Mouse (Mus musculus) cerebellum, adult 9-10 months (tissue): Measurements from ENCODE around the gene Ybx2.

ENCODE experiments used
- DNase-seq: peaks from one replicate; pipeline ENCODE4 v3.0.0; 2022

Ybx2 gene

GRCm38 (mm10) chr11:69935137-69935879 lies at the start of gene Ybx2:
Gene Ybx2 (plus strand): TSS chr11:69935796.
- DNase-seq = peak; percentile 92

DNA sequence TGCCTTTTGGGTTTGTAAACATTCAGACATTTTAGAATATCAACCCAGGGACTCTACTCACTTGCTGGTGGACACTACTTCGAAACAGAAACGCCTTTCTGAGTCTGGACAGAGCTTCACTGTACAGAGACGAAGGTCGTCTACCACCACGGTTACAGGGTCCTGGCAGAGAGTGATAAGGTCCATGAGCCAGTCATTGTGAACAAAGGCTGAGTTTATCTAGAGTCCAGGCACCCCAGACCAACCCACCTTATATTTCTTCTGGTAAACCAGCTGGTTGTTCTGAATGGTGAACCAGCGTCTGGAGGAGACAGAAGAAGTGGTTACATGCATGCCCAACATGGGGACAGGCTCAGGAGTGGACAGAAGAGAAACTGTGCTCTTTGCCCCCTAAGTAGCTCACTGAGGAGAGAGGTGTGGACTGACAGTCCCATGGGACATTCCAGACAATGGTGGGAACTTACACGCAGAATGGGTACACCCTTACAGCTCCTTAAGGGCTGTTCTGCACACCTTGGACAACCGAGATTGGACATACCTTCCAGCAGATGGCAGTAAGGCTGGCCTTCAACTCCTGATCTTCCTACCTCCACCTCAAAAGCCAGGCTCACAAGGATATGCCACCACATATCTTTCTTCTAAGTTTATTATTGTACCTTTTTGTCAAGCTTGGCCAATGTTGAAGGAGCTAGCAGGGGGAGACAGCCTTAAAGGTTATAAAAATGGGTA lies 48.5 kb upstream of the Ybx2 start:
- DNase-seq = no peak

- no peak for DNase-seq
Observed at GRCm38 (mm10) chr11:69891482-69891881, 44.1 kb upstream of the Ybx2 start.

GRCm38 (mm10) chr11:69894671-69895070 lies 40.9 kb upstream of the Ybx2 start:
- DNase-seq = no peak

DNA sequence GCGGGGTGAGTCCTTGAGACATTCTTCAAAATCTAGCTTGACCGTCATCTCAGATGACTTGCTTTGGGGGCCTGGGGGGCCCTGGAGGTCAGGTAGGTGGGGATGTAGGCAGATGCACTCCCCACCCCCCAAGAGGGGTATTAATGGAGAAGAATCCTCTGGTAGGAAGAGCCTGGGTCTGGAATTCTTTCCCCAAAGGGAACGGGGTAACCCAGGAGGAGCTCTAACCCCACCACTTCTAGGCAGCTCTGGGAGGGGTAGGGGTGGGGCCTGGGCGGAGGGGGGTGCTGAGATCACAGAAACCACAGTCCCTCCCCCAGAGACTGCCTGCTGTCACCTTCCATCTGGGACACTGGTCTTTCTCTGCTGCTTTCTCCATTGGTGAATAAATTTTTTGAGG lies 40.3 kb upstream of the Ybx2 start, which contains the start of gene Acap1:
Gene Acap1 (minus strand): TSS at position 249 of the 400 bp plus-strand sequence.
- no peak for DNase-seq

DNA sequence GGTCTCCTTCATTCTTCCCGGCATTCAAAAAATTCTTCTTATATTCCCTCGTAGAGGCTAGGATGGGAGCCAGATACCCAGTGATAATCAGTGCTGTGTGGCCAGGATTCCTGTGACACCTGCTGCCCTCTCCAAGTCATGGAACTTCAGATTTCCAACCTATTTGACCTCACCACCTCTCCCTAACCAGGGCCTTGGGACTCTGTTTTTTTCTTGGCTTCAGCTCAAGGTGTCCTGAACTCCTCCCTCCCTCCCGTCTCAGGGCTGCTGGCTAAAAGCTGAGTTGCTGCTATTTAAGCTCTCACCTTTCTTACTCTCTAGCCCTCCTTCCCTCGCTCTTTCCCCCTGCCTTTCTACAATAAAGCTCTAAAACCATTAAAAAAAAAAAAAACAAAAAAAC lies 35.7 kb upstream of the Ybx2 start:
- DNase-seq = peak; percentile 50

GRCm38 (mm10) chr11:69900471-69901405 lies 34.9 kb upstream of the Ybx2 start, which contains the start of the genes 2810408A11Rik and Neurl4:
Gene 2810408A11Rik (minus strand): TSS chr11:69900987.
Gene Neurl4 (plus strand): TSS chr11:69901072.
- peak; percentile 93 for DNase-seq

- DNase-seq = peak; percentile 95
Observed at GRCm38 (mm10) chr11:69901406-69901846, 34.2 kb upstream of the Ybx2 start.

DNA sequence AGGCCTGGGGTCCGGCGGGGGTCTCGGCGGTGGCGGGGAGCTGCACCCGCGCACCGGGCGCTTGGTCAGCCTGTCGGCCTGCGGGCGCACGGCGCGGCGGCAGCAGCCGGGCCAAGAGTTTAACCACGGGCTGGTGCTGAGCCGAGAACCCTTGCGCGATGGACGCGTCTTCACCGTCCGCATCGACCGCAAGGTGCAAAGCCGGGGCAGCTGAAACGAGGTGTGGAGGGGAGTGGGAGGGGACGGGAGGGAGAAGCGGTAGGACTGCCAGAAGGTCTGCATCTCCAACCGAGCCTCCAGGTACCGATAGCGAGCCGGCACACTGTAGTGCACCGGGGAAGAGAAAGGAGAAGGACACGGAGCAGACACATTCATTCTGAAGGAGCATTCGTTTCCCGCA lies 33.6 kb upstream of the Ybx2 start:
- no peak for DNase-seq

- DNase-seq = no peak
Observed at GRCm38 (mm10) chr11:69902972-69903371, 32.6 kb upstream of the Ybx2 start.

- DNase-seq = no peak
Observed at GRCm38 (mm10) chr11:69904311-69904710, 31.3 kb upstream of the Ybx2 start.

- no peak for DNase-seq
Observed at GRCm38 (mm10) chr11:69908645-69909044, 27.0 kb upstream of the Ybx2 start.

GRCm38 (mm10) chr11:69909174-69909573 lies 26.4 kb upstream of the Ybx2 start:
- no peak for DNase-seq

GRCm38 (mm10) chr11:69910177-69910576 lies 25.4 kb upstream of the Ybx2 start:
- no peak for DNase-seq

DNA sequence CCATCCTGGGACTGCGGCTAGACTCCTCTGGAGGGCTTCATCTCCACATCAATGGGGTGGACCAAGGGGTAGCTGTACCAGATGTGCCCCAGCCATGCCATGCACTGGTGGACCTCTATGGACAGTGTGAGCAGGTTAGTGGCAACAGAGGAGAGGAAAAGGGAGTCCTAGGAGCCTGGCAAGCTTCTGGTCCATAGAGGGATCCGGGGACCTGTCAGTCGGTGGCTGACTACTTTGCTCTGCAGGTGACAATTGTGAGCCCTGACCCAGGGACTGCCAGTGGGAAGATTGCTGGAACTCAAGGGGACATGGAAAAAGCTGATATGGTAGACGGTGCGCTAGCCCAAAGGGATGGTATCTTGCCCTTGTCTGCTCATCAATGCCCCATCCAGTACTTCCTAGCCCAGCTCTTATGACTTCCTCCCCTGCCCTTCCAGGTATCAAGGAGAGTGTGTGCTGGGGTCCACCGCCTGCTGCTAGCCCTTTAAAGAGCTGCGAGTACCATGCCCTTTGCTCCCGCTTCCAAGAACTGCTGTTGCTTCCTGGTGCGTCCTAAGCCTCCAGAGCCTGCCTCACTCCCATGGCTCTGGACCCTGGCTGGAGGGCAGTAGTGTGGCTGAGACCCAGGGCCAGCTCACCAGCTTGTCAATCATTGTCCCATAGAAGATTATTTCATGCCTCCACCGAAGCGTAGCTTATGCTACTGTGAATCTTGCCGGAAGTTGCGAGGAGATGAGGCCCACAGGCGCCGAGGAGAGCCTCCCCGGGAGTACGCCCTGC lies 24.6 kb upstream of the Ybx2 start:
- no peak for DNase-seq

DNA sequence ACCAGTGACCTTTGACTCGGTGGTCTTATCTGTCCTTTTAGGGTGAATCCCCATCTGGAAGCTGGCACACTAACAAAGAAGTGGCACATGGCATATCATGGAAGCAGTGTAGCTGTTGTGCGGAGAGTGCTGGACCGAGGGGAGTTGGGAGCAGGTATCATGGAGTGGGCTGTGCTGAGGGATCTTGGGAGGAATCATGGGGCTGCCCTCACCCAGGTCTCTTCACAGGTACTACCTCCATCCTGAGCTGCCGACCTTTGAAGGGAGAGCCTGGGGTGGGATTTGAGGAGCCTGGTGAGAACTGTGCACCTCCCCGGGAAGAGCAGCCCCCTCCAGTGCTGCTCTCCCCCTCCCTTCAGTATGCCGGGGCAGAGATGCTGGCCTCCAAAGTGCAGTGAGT lies 23.9 kb upstream of the Ybx2 start:
- no peak for DNase-seq

DNA sequence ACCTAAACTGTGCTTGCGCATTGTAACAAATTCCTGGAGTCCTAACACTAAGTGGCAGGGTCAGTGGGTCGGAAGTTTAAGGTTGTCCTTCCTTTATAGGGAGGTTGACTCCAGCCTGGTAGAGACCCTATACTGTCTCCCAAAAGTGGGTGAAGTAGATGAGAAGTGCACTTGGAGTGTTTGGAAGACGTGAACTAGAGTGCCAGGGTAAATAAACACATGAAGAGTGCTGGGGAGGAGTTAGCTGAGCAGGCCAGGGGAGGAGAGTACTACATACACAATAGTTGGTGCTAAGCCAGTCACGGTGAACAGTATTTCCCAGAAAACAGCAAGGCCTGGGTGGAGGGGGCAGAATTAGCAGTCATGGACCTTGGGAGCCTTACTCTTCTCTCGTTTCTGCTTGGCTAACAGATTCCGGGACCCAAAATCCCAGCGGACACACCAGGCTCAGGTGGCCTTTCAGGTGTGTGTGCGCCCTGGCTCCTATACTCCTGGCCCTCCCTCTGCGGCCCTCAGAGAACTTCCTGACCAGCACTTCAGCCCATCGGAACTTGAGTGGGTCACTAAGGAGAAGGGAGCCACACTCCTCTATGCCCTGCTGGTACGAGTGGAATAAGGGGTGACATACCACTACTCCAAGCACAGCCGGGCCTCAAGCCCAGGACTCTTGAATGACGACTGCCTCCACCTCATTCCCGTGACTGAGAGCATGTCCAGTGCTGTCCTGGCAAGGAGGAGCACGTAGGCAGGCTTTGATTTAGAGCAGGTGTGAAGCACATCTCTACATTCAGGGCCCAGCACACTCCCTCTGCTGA lies 22.7 kb upstream of the Ybx2 start:
- DNase-seq = peak; percentile 50

DNA sequence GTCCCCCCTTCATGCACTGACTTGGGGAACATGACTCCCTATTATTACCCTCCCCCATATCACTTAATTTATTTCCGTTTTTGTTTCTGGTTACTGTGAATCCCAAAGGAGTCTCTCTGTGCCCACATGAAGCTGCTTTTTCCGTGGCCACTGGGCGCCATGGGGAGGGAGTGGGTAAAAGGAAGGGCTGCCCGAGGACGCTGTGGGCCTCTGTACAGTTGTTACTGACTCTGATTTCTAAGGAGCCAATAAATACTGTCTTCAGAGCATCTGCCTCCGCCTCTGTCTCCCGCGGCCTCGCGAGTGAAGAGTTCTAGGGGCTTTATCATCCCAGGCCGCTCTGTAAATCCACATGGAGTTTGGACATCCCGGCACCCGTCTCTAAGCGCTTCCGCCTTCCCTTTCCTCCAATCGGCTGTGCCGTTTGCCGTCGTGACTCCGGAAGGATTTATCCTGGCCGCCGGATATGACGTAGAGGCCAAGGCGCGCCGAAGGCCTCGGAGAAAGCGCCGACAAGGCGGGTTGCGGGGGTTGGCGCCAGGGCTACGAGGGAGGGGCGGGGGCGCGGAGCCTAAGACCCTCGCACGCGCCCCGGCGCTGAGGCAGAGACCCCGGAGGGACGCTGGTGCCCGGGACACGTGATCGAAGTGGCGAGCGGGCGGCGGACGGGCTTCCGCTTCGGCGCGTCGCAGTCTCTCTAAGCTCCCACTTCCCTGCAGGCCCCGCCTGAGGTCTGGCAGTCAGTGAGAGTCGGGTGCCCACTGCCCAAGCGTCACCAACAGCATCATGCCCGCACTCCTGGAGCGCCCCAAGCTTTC lies 21.8 kb upstream of the Ybx2 start, which contains the start of gene Gps2:
Gene Gps2 (plus strand): TSS at position 335 of the 818 bp plus-strand sequence.
- peak; percentile 92 for DNase-seq

DNA sequence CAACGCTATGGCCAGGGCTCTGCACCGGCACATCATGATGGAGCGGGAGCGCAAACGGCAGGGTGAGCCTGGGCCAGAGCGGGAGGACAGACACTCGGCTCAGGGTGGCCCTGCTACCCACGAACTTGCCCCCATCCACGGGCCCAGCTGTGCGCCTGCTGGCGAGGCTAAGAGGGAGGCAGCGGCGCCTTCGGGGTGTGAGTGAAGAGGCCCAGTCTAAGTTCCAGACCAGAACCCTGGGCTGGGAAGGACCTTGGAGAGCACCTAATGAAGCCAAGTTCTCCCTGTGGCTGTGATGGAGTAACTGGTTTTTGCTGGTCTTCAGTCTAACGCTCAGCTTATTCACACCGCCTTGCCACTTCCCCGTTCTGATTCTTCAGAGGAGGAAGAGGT lies 21.2 kb upstream of the Ybx2 start:
- no peak for DNase-seq

- peak; percentile 21 for DNase-seq
Observed at GRCm38 (mm10) chr11:69914917-69915430, 20.6 kb upstream of the Ybx2 start.
